Mouse (Mus musculus) lung, adult 2 months (tissue): ENCODE data around the gene Ntsr2.

Experiments
- CTCF ChIP-seq: fragments of 200-500 bp; IDR thresholded peaks from 2 replicates; pipeline ENCODE4 v1.5.1; 2011; ENCODE audit warnings: mild to moderate bottlenecking, low read length, control low read depth; ENCODE audit not compliant: insufficient read depth
- POLR2A ChIP-seq: fragments of 200-500 bp; IDR thresholded peaks from 2 replicates; pipeline ENCODE4 v1.6.1; 2011; ENCODE audit warnings: low read depth, mild to moderate bottlenecking, control low read depth, low read length, borderline replicate concordance; ENCODE audit errors: extremely low read depth

DNA sequence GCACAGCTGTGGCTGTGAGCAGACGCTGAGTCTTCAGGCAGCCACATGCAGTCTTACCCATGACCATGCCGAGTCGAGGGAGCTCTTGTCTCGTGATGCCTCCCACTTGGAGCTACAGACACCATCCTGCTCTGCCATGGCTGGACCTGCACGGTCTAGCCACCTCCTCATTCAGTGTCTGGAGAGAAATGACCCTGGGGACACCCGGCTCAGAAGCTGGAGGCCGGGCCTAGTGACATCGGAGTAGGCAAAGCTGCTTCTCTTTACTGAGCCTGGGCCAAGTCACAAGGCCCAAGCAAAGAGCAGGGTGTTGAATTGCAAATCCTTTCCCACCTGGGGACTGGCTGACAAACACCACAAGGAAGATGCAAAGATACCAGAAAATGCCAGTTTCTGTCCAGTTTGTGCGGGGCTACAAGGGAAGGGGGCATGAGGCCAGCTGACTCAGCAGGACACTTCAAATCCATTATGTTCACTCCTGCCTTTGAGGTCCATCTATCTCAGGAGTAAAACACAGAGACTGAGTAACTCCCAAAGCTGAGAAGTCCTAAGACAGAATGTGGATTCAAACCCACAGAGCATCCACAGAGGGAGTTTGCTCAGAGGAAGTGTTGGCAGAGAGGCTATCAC is 6.3 kb upstream of the Ntsr2 start:
- TF ChIP-seq CTCF (no peak), POLR2A (no peak)
